Mouse (Mus musculus) embryo, embryonic 9.5 days (tissue): ENCODE measurements around the gene Med9.

Experiments
- DNase-seq: peaks from one replicate; pipeline ENCODE4 v3.0.0-alpha.2; 2017; ENCODE audit errors: extremely low spot score

Gene Med9

DNA sequence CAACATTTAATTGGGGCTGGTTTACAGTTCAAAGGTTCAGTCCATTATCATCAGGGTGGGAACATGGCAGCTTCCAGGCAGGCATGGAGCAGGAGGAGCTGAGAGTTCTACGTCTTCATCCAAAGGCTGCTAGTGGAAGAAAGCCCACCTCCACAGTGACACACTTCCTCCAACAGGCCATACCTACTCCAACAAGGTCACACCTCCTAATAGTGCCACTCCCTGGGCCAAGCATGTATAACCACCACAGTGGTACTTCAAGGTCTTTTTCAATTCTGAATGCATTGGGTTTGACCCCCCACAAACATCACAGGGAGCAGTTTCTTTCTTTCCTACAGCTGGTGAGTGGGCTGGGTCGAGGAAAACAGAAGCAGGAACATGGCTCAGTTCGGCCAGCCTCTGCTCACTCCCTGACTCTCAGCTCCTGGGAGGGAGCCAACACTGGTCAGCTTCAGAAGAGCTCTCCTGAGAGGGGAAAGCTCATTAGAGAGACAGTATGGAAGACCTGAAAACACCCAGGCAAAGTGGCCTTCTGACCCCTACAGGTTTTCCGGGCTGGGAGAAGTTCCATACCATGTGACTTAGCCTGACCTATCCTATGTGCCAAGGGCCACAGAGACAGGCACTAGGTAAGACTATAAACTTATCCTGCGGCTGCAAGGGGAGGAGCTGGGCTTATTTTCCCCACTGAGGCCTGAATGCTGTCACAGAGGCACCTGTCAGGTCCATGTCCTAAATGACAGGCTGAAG lies 53.4 kb downstream of the Med9 start:
- no peak for DNase-seq

DNA sequence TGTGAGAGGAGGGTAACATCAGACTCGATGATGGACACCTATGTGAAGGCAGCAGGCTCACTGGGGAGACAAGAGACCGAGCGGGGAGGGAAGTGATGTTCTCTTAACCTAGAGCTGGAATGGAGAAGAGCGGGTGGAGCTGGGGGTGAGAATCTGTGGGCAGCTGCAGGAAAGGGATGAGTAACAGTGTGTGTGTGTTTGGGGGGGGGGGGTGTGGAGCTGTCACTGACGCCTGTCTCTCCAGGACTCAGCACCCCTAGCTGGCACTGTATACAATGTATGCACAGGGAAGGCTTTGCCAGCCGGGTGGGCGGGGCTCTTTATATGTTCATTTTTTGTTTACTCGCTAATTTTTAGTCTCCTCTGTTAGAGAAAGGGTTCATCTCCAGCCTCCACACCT lies 55.8 kb downstream of the Med9 start:
- no peak for DNase-seq

DNA sequence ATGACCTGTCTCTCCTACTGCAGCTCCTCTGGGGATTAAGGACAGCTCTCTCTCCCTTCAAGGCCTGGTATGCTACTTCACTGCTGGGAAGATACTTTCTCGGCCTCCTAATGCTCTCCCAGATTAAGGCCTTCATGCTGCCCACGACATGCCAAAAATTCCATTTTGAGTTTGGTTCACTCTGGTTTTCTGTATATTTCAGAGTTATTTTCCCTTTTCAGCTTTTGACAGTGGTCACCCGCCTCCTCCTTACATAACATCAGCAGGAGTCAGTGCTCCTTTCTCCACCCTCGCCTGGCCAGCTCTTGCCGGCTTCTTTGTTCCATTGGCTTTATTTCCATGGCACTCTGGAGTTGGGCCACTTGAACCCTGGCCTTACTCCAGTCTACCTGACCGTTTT lies 56.7 kb downstream of the Med9 start:
- no peak for DNase-seq

DNA sequence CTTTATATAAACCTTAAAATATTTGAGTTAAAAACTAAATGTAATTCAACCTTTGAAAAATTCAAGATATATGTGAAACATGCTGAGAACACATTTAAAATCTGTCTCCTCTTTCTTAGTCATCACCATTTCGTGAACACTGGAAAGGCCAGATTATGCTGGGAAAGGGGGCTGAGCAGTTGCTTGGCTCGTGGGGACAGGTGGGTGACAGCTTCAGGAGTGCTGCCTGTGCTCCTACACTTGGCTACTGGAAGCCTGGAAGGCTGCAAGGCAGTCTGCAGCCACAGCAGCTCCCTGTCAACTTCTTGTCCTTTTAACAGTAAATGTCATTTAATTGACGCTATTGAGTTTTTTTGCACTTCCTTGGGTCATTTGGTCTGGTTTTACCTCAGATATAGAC lies 57.9 kb downstream of the Med9 start:
- no peak for DNase-seq

DNA sequence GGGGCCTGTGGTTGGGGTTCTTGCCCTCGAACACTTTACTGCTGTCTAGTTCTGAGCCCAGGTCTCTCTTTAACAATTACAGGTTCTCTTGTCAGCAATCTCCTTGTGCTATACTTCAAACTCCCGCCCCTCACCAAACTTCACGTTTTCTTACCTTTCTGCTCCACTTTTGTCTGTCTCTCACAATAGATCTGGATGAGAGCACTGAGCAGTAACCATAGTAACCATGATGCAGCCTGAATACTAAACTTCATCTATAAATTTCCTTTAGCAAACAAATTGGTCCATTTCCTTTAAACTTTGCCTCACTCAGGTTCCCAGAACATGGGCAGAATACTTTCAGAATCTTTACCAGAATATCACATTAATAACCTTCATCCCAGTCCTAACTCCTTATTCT lies 61.4 kb downstream of the Med9 start:
- DNase-seq, result no peak

- no peak for DNase-seq
These were observed 63.5 kb downstream of the Med9 start for GRCm38 (mm10) chr11:60011516-60011915.
